Mouse (Mus musculus): Measurements from ENCODE around the gene Slc9a3r2.

Gene Slc9a3r2

DNA sequence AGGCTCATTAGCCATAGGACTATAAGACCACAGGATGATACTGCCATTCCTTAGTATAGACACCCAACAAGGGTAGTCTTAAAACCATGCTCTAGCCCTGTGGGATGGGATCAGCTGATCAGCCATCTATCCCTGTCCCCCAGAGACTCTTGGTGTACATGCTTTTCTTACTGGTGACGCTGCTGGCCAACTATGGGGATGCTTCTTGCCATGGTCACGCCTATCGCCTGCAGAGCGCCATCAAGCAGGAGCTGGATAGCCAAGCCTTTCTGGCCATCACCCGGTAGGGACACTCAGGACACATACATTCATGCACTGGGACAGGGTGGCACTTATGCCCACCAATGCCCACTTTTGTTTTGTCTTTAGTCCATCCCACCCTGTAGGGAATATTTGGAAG, 58.4 kb downstream of the Slc9a3r2 start:
- no peak for DNase-seq

- no peak for DNase-seq
Observed at GRCm38 (mm10) chr17:24590943-24591342, 59.2 kb downstream of the Slc9a3r2 start.
